Mouse (Mus musculus) frontal cortex, adult 2 months (tissue): ENCODE measurements at regions not wholly inside any gene's neighbourhood (a gene's known extent, or its start where the extent isn't known, plus 50 kb on each side); places are given as distances from the start of the nearest gene placed in this dataset.
A peak's percentile ranks its signal among the peaks of the same experiment; 100 is the strongest.

ENCODE experiments used
- DNase-seq, 2 experiments: peaks; one replicate each; pipeline ENCODE4 v3.0.0; 2022; ENCODE audit warnings: low spot score in 1 of 2; ENCODE audit errors: extremely low spot score in 1 of 2

GRCm38 (mm10) chr5:39557376-39558001 lies 197.8 kb downstream of the Hs3st1 start:
- no peak for DNase-seq

- no peak for DNase-seq
Observed at GRCm38 (mm10) chr5:39537044-39537443, 218.2 kb downstream of the Hs3st1 start.

GRCm38 (mm10) chr5:39536351-39536750 lies 218.9 kb downstream of the Hs3st1 start:
- no peak for DNase-seq

GRCm38 (mm10) chr5:39510246-39510645 lies 245.0 kb downstream of the Hs3st1 start:
- DNase-seq = no peak

GRCm38 (mm10) chr5:39482756-39483155 lies 272.5 kb downstream of the Hs3st1 start:
- no peak for DNase-seq

- no peak for DNase-seq
Observed at GRCm38 (mm10) chr5:39458116-39458525, 297.2 kb downstream of the Hs3st1 start.

GRCm38 (mm10) chr5:39453706-39454105 lies 301.6 kb downstream of the Hs3st1 start:
- DNase-seq = no peak

- no peak for DNase-seq
Observed at GRCm38 (mm10) chr5:39440817-39441216, 314.5 kb downstream of the Hs3st1 start.

GRCm38 (mm10) chr5:39437463-39438201 lies 317.6 kb downstream of the Hs3st1 start:
- DNase-seq = no peak

- DNase-seq = no peak
Observed at GRCm38 (mm10) chr5:39426053-39426452, 329.2 kb downstream of the Hs3st1 start.

GRCm38 (mm10) chr5:39423720-39424119 lies 331.6 kb downstream of the Hs3st1 start:
- DNase-seq = no peak

GRCm38 (mm10) chr5:39418795-39419194 lies 336.5 kb downstream of the Hs3st1 start:
- no peak for DNase-seq

GRCm38 (mm10) chr5:39417845-39418154 lies 337.5 kb downstream of the Hs3st1 start:
- DNase-seq = no peak

GRCm38 (mm10) chr5:39417121-39417844 lies 338.0 kb downstream of the Hs3st1 start:
- DNase-seq = peak; percentile 28 to 68

GRCm38 (mm10) chr5:39416597-39417023 lies 338.7 kb downstream of the Hs3st1 start:
- DNase-seq = no peak

GRCm38 (mm10) chr5:39412756-39413155 lies 342.5 kb downstream of the Hs3st1 start:
- DNase-seq = no peak

- no peak for DNase-seq
Observed at GRCm38 (mm10) chr5:39390391-39390987, 364.8 kb downstream of the Hs3st1 start.

- no peak for DNase-seq
Observed at GRCm38 (mm10) chr5:39384410-39384809, 370.9 kb downstream of the Hs3st1 start.

- no peak for DNase-seq
Observed at GRCm38 (mm10) chr5:39374199-39374598, 381.1 kb downstream of the Hs3st1 start.

GRCm38 (mm10) chr5:39348680-39349079 lies 406.6 kb downstream of the Hs3st1 start:
- DNase-seq = peak in 1 of 2 experiments; percentile 50

GRCm38 (mm10) chr5:39347019-39347418 lies 408.3 kb downstream of the Hs3st1 start:
- DNase-seq = no peak
